Mouse (Mus musculus) right cerebral cortex, adult 2 months (tissue): ENCODE measurements around the gene Nt5m.

Source experiments
- DNase-seq, 2 experiments: peaks; one replicate each; pipeline ENCODE4 v3.0.0; 2021 to 2022; ENCODE audit warnings: low spot score in 2 of 2

Nt5m gene

GRCm38 (mm10) chr11:59906521-59907123 is 67.4 kb downstream of the Nt5m start:
- no peak for DNase-seq

- no peak for DNase-seq
Observed at GRCm38 (mm10) chr11:59908446-59908845, 69.2 kb downstream of the Nt5m start.

GRCm38 (mm10) chr11:59910586-59910985 is 71.3 kb downstream of the Nt5m start:
- no peak for DNase-seq

- DNase-seq, result no peak
Observed at GRCm38 (mm10) chr11:59911523-59911922, 72.3 kb downstream of the Nt5m start.

GRCm38 (mm10) chr11:59913702-59914101 is 74.5 kb downstream of the Nt5m start:
- no peak for DNase-seq

- no peak for DNase-seq
Observed at GRCm38 (mm10) chr11:59918014-59918413, 78.8 kb downstream of the Nt5m start.

- DNase-seq, result no peak
Observed at GRCm38 (mm10) chr11:59919401-59919800, 80.2 kb downstream of the Nt5m start.

GRCm38 (mm10) chr11:59920331-59920730 is 81.1 kb downstream of the Nt5m start:
- DNase-seq, result no peak

GRCm38 (mm10) chr11:59921265-59921664 is 82.0 kb downstream of the Nt5m start:
- no peak for DNase-seq

- DNase-seq, result no peak
Observed at GRCm38 (mm10) chr11:59930031-59930430, 90.8 kb downstream of the Nt5m start.
